Mouse (Mus musculus): ENCODE measurements around the gene Ajap1. TPM values are rescaled to one million over a fixed set of nuclear protein-coding genes. Genes with fewer than 3 reads are reported as not detected.

Ajap1 gene
- total RNA-seq (2021), result 10 to 100 TPM; 32.6 to 34.1 TPM
- long read RNA-seq, transcript Ajap1-201 (6 exons, 3,048 nt), result major isoform, 27 of 42 reads
- long read RNA-seq, partial matches to known transcripts, result 4 of 42 reads
- long read RNA-seq, other reads (novel, unspliced or antisense), result 10 of 42 reads

- peak in 1 of 2 experiments; percentile 59 for DNase-seq (ENCODE audit: low spot score in 2 of 2)
Measured at GRCm38 (mm10) chr4:153482459-153483338, at the start of gene Ajap1. TSS of gene Ajap1 (minus strand) at chr4:153482811.

GRCm38 (mm10) chr4:153530536-153530935 lies 47.9 kb upstream of the Ajap1 start:
- DNase-seq (ENCODE audit: low spot score in 2 of 2), result no peak

- no peak for DNase-seq (ENCODE audit: low spot score in 2 of 2)
Measured at GRCm38 (mm10) chr4:153521601-153522000, 39.0 kb upstream of the Ajap1 start.

- no peak for DNase-seq (ENCODE audit: low spot score in 2 of 2)
Measured at GRCm38 (mm10) chr4:153519888-153520287, 37.3 kb upstream of the Ajap1 start.

- DNase-seq (ENCODE audit: low spot score in 2 of 2), result no peak
Measured at GRCm38 (mm10) chr4:153519289-153519688, 36.7 kb upstream of the Ajap1 start.

- no peak for DNase-seq (ENCODE audit: low spot score in 2 of 2)
Measured at GRCm38 (mm10) chr4:153515786-153516185, 33.2 kb upstream of the Ajap1 start.

GRCm38 (mm10) chr4:153514071-153514470 lies 31.5 kb upstream of the Ajap1 start:
- no peak for DNase-seq (ENCODE audit: low spot score in 2 of 2)

GRCm38 (mm10) chr4:153511530-153511929 lies 28.9 kb upstream of the Ajap1 start:
- no peak for DNase-seq (ENCODE audit: low spot score in 2 of 2)

GRCm38 (mm10) chr4:153501936-153502335 lies 19.3 kb upstream of the Ajap1 start:
- no peak for DNase-seq (ENCODE audit: low spot score in 2 of 2)

GRCm38 (mm10) chr4:153492444-153492843 lies 9.8 kb upstream of the Ajap1 start:
- DNase-seq (ENCODE audit: low spot score in 2 of 2), result no peak

GRCm38 (mm10) chr4:153489116-153489515 lies 6.5 kb upstream of the Ajap1 start:
- no peak for DNase-seq (ENCODE audit: low spot score in 2 of 2)

GRCm38 (mm10) chr4:153485913-153486312 lies 3.3 kb upstream of the Ajap1 start:
- DNase-seq (ENCODE audit: low spot score in 2 of 2), result no peak

- peak; percentile 81 to 88 for DNase-seq (ENCODE audit: low spot score in 2 of 2)
Measured at GRCm38 (mm10) chr4:153484392-153484791, 1.8 kb upstream of the Ajap1 start.

GRCm38 (mm10) chr4:153481361-153482234 lies 1.0 kb downstream of the Ajap1 start:
- DNase-seq (ENCODE audit: low spot score in 2 of 2), result peak in 1 of 2 experiments; percentile 37

GRCm38 (mm10) chr4:153480551-153481262 lies 1.9 kb downstream of the Ajap1 start:
- peak; percentile 68 to 81 for DNase-seq (ENCODE audit: low spot score in 2 of 2)

GRCm38 (mm10) chr4:153479144-153479543 lies 3.5 kb downstream of the Ajap1 start:
- DNase-seq (ENCODE audit: low spot score in 2 of 2), result no peak

GRCm38 (mm10) chr4:153473480-153474252 lies 8.9 kb downstream of the Ajap1 start:
- no peak for DNase-seq (ENCODE audit: low spot score in 2 of 2)

GRCm38 (mm10) chr4:153469712-153470111 lies 12.9 kb downstream of the Ajap1 start:
- DNase-seq (ENCODE audit: low spot score in 2 of 2), result no peak

GRCm38 (mm10) chr4:153459934-153460333 lies 22.7 kb downstream of the Ajap1 start:
- no peak for DNase-seq (ENCODE audit: low spot score in 2 of 2)

GRCm38 (mm10) chr4:153459503-153459902 lies 23.1 kb downstream of the Ajap1 start:
- no peak for DNase-seq (ENCODE audit: low spot score in 2 of 2)
